Mouse (Mus musculus): ENCODE measurements around the gene Tmem151b.

GRCm38 (mm10) chr17:45563655-45564530 is 14.4 kb upstream of the Tmem151b start, which contains the start of gene Slc35b2:
- TF ChIP-seq CTCF (IDR thresholded peaks at IDR 0.05; ENCODE audit: control insufficient read depth, insufficient read depth, insufficient read length) (peak; percentile 97), MYOD1 (IDR thresholded peaks at IDR 0.05; ENCODE audit: control insufficient read depth, insufficient read length, low read depth) (no peak), CEBPB (IDR thresholded peaks at IDR 0.05; ENCODE audit: low read depth) (no peak), MAX (IDR thresholded peaks at IDR 0.05) (peak; percentile 52), USF1 (IDR thresholded peaks at IDR 0.05; ENCODE audit: low read depth) (peak; percentile 7), MYOG (IDR thresholded peaks at IDR 0.05; ENCODE audit: control insufficient read depth, extremely low read depth, insufficient read length) (no peak), FOSL1 (IDR thresholded peaks at IDR 0.05; ENCODE audit: insufficient read depth, low read length, poor library complexity, severe bottlenecking) (no peak)
